Mouse (Mus musculus): ENCODE measurements around the gene AC170998.1. TPM values are rescaled to one million over a fixed set of nuclear protein-coding genes. Genes with fewer than 3 reads are reported as not detected.
"Not testable (repeated sequence)": the region's sequence is repeated elsewhere in the genome, so short reads cannot be mapped to it uniquely, and the experiment has no call there.

AC170998.1 gene
- total and polyA plus RNA-seq, 3 experiments, result 0.27 to 0.52 TPM; not detected in 1

- peaks cover 10% of the 10 kb centered on the region for H3K79me2 ChIP-seq (replicated peaks; ENCODE audit: control insufficient read depth, insufficient read depth, low read length)
- no peak overlapping the region for H3K4me3 ChIP-seq
- peak; percentile 43 for TF ChIP-seq CTCF (IDR thresholded peaks at IDR 0.05)
- TF ChIP-seq POLR2A (IDR thresholded peaks at IDR 0.05; ENCODE audit: insufficient read depth, low read depth, low read length), result no peak
- peaks cover 10% of the 10 kb centered on the region for H3K36me3 ChIP-seq (ENCODE audit: control insufficient read depth, insufficient read depth, low read length)
- DNase-seq, result no peak
- no peaks in the 10 kb centered on the region for H3K27me3 ChIP-seq (ENCODE audit: control insufficient read depth, insufficient read depth, low read length)
- intact Hi-C loops (cut with DNase I), result no loop called here
- WGBS, result 98% methylated on average over 3 of the region's 3 CpGs
- peaks cover 17% of the 10 kb centered on the region for H3K4me1 ChIP-seq (ENCODE audit: control insufficient read depth, insufficient read depth, low read length)
- H3K27ac ChIP-seq, result no peak overlapping the region
- no peak overlapping the region for H3K9ac ChIP-seq (ENCODE audit: low read depth, low read length)
Measured at GRCm38 (mm10) chr17:28714006-28714405, 11.9 kb upstream of the AC170998.1 start.

- TF ChIP-seq CTCF (IDR thresholded peaks at IDR 0.05), result no peak
- no peak for TF ChIP-seq EP300 (IDR thresholded peaks at IDR 0.05; ENCODE audit: insufficient read depth, low read depth, low read length)
- no peak for TF ChIP-seq POLR2A (IDR thresholded peaks at IDR 0.05; ENCODE audit: insufficient read depth, low read depth, low read length)
- no peak overlapping the region for H3K27ac ChIP-seq
- H3K27me3 ChIP-seq (ENCODE audit: control insufficient read depth, insufficient read depth, low read length), result no peaks in the 10 kb centered on the region
- H3K4me3 ChIP-seq, result no peak overlapping the region
- no peak for DNase-seq
- H3K4me1 ChIP-seq (ENCODE audit: control insufficient read depth, insufficient read depth, low read length), result peaks cover 18% of the 10 kb centered on the region
- no peaks in the 10 kb centered on the region; the same call in 1 of the 2 replicates for H3K79me2 ChIP-seq (replicated peaks; ENCODE audit: control insufficient read depth, insufficient read depth, low read length)
- no peak overlapping the region for H3K9ac ChIP-seq (ENCODE audit: low read depth, low read length)
- peaks cover 17% of the 10 kb centered on the region for H3K36me3 ChIP-seq (ENCODE audit: control insufficient read depth, insufficient read depth, low read length)
- intact Hi-C loops (cut with DNase I), result no loop called here
- WGBS, result 59% methylated on average over 7 of the region's 7 CpGs
Measured at GRCm38 (mm10) chr17:28715832-28716548, 9.9 kb upstream of the AC170998.1 start.

DNA sequence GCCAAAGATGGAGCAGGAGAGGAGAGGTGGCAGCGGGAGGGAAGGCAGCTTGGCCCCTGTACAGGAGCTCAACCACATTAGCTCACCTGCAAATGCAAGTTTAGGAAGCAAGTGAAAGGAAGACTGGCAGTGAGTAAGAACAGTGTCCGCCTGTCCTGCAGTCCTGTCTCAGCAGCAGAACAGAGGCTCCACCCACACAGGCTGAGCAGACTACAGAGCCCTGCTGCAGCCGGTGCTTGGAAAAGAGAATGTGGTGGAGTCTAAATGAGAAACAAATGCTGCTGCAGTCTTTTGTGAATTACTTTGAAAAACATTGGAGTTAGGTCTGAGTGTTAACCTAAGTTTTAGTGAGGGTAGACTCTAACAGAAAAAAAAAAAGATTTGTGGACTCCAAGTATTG is 8.3 kb upstream of the AC170998.1 start:
- H3K9ac ChIP-seq (ENCODE audit: low read depth, low read length), result no peak overlapping the region
- H3K27ac ChIP-seq, result no peak overlapping the region
- no peak for TF ChIP-seq CTCF (IDR thresholded peaks at IDR 0.05)
- no peak for TF ChIP-seq EP300 (IDR thresholded peaks at IDR 0.05; ENCODE audit: insufficient read depth, low read depth, low read length)
- no peak for TF ChIP-seq POLR2A (IDR thresholded peaks at IDR 0.05; ENCODE audit: insufficient read depth, low read depth, low read length)
- intact Hi-C loops (cut with DNase I), result no loop called here
- no peaks in the 10 kb centered on the region for H3K27me3 ChIP-seq (ENCODE audit: control insufficient read depth, insufficient read depth, low read length)
- peaks cover 10% of the 10 kb centered on the region for H3K4me1 ChIP-seq (ENCODE audit: control insufficient read depth, insufficient read depth, low read length)
- no peak for DNase-seq
- H3K4me3 ChIP-seq, result no peak overlapping the region
- H3K36me3 ChIP-seq (ENCODE audit: control insufficient read depth, insufficient read depth, low read length), result peaks cover 23% of the 10 kb centered on the region
- H3K79me2 ChIP-seq (replicated peaks; ENCODE audit: control insufficient read depth, insufficient read depth, low read length), result no peaks in the 10 kb centered on the region; the same call in 1 of the 2 replicates
- 72% methylated on average over 3 of the region's 3 CpGs for WGBS

- H3K27ac ChIP-seq; H3K27me3 ChIP-seq (ENCODE audit: control insufficient read depth, insufficient read depth, low read length); H3K4me3 ChIP-seq; H3K36me3 ChIP-seq (ENCODE audit: control insufficient read depth, insufficient read depth, low read length); H3K79me2 ChIP-seq (replicated peaks; ENCODE audit: control insufficient read depth, insufficient read depth, low read length); intact Hi-C loops (cut with DNase I); H3K4me1 ChIP-seq (ENCODE audit: control insufficient read depth, insufficient read depth, low read length); DNase-seq; H3K9ac ChIP-seq (ENCODE audit: low read depth, low read length): not testable (repeated sequence)
- WGBS, result 93% methylated on average over 11 of the region's 11 CpGs
Measured at GRCm38 (mm10) chr17:28727511-28727910, 1.6 kb downstream of the AC170998.1 start.

DNA sequence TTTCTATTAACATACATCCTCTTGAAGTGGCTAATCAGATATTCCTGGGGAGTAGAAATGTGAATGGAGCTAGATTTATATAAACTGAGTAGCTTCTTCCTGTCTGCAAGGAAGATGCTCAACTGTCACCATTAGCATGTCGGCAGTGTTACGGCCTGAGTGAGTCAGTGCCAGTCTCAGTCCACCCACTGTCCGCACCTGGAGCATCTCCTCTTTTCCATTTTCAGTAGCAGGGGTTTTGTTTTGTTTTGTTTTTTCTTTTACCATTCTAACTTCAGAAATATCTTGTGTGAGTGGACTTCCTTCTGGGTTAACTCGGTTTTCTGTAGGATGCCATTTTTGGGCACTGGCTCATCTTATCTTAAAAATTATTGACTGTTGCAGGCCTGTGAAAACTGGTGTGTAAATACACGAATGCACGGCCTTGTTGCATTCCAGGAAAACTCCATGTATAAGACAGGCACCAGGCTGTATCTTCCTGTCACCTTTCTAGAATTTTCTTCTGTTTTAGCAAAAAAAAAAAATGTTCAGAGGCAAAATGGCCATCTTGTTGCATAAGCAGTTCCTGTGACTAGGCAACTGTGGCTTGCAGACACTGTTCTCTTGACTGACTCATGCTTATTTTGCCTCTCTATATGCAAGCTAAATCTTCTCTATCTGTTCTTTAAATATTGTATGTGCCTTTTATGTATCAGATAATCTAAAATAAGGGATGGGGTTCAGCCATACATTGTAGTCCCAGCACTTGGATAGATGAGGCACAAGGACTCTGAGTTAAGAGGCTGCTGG is 9.6 kb downstream of the AC170998.1 start:
- Histone ChIP-seq H3K27me3 (ENCODE audit: control insufficient read depth, insufficient read depth, low read length) (no peaks in the 10 kb centered on the region), H3K4me3 (no peak overlapping the region), H3K4me1 (ENCODE audit: control insufficient read depth, insufficient read depth, low read length) (no peaks in the 10 kb centered on the region; the same call in 1 of the 2 replicates), H3K27ac (no peak overlapping the region), H3K36me3 (ENCODE audit: control insufficient read depth, insufficient read depth, low read length) (no peaks in the 10 kb centered on the region; the same call in 1 of the 2 replicates), H3K9ac (ENCODE audit: low read depth, low read length) (no peak overlapping the region), H3K79me2 (replicated peaks; ENCODE audit: control insufficient read depth, insufficient read depth, low read length) (no peaks in the 10 kb centered on the region)
- no peak for DNase-seq
- WGBS, result 75% methylated on average over 6 of the region's 6 CpGs
- TF ChIP-seq CTCF (IDR thresholded peaks at IDR 0.05), result no peak
- no peak for TF ChIP-seq EP300 (IDR thresholded peaks at IDR 0.05; ENCODE audit: insufficient read depth, low read depth, low read length)
- no peak for TF ChIP-seq POLR2A (IDR thresholded peaks at IDR 0.05; ENCODE audit: insufficient read depth, low read depth, low read length)
- intact Hi-C loops (cut with DNase I), result no loop called here

- WGBS, result 73% methylated on average over 4 of the region's 4 CpGs
Measured at GRCm38 (mm10) chr17:28736486-28736885, 10.6 kb downstream of the AC170998.1 start.

More at GRCm38 (mm10) chr17:28736486-28736885, 10.6 kb downstream of the AC170998.1 start:
- intact Hi-C loops (cut with DNase I), result no loop called here
- no peak for TF ChIP-seq EP300 (IDR thresholded peaks at IDR 0.05; ENCODE audit: insufficient read depth, low read depth, low read length)
- TF ChIP-seq POLR2A (IDR thresholded peaks at IDR 0.05; ENCODE audit: insufficient read depth, low read depth, low read length), result no peak
- no peak for TF ChIP-seq CTCF (IDR thresholded peaks at IDR 0.05)
- Histone ChIP-seq H3K36me3 (ENCODE audit: control insufficient read depth, insufficient read depth, low read length) (no peaks in the 10 kb centered on the region; the same call in 1 of the 2 replicates), H3K4me3 (no peak overlapping the region), H3K4me1 (ENCODE audit: control insufficient read depth, insufficient read depth, low read length) (no peaks in the 10 kb centered on the region; the same call in 1 of the 2 replicates), H3K27me3 (ENCODE audit: control insufficient read depth, insufficient read depth, low read length) (no peaks in the 10 kb centered on the region), H3K27ac (no peak overlapping the region), H3K79me2 (replicated peaks; ENCODE audit: control insufficient read depth, insufficient read depth, low read length) (no peaks in the 10 kb centered on the region), H3K9ac (ENCODE audit: low read depth, low read length) (no peak overlapping the region)
- DNase-seq, result no peak

Measured in heart, adult 2 months (tissue).